8 mouse cellular contexts compared by ENCODE assay signal in genomic region chr12:78906707-78907162, GRCm38 (mm10). TPM values are rescaled to one million over a fixed set of nuclear protein-coding genes. Genes with fewer than 3 reads are reported as not detected.
A peak's percentile ranks its signal among the peaks of the same experiment; 100 is the strongest.
DNase-seq lines count a peak whose midpoint lies in the region; ATAC-seq and TF ChIP-seq lines count a peak whose summit lies in the region.

Plek2 (minus strand) TSS chr12:78906964.

- peak within 1 kb of the TSS; percentile 50 for H3K9ac ChIP-seq in lung, embryonic 14.5 days

- peak; percentile 38 for DNase-seq in gastrocnemius, adult 18-20 months (ENCODE audit: low spot score)
- DNase-seq in gastrocnemius, adult 8-10 months (ENCODE audit: low spot score in 2 of 2): no peak
- DNase-seq in cerebellum, adult 9-10 months: peak; percentile 65
- peak; percentile 32 to 43 for DNase-seq in gastrocnemius, postnatal 4 days (ENCODE audit: low spot score in 2 of 2)
- peak; percentile 87 for DNase-seq in kidney, adult 18-20 months
- DNase-seq in lung, embryonic 14.5 days: peak; percentile 72
- DNase-seq in thymus, postnatal 36 days: peak; percentile 74

- H3K27me3 ChIP-seq in lung, embryonic 14.5 days (ENCODE audit: insufficient read depth, low read length): peaks cover 30% of the 10 kb centered on the region

- H3K4me1 ChIP-seq in lung, embryonic 14.5 days (ENCODE audit: insufficient read depth): peaks cover 3% of the 10 kb centered on the region; the same call in 1 of the 2 replicates

- TF ChIP-seq CTCF in lung, embryonic 14.5 days (IDR thresholded peaks at IDR 0.05; ENCODE audit: low read depth): peak; percentile 54

- no peak within 1 kb of the TSS for H3K27ac ChIP-seq in lung, embryonic 14.5 days (ENCODE audit: low read depth)

- peak within 1 kb of the TSS; percentile 45 for H3K4me3 ChIP-seq in lung, embryonic 14.5 days (ENCODE audit: low read depth, low read length)

- H3K36me3 ChIP-seq in lung, embryonic 14.5 days (ENCODE audit: insufficient read depth): no peaks in the 10 kb centered on the region

- H3K4me2 ChIP-seq in lung, embryonic 14.5 days: peak within 1 kb of the TSS; percentile 83

- 2% methylated on average over 38 of the region's 38 CpGs for WGBS in lung, embryonic 14.5 days

- no peaks in the 10 kb centered on the region for H3K9me3 ChIP-seq in lung, embryonic 14.5 days (ENCODE audit: low read depth, low read length)

- ATAC-seq in lung, embryonic 14.5 days (ENCODE audit: insufficient read depth): peak; percentile 62
- 0 out of 2 replicates have a peak, but pooled peaks have one; percentile 7 for ATAC-seq in neutrophil, adult 5-6 weeks (ENCODE audit: extremely low read depth, insufficient number of reproducible peaks, low FRiP score, poor library complexity, severe bottlenecking)

RNA-seq across cellular contexts. Expression of gene Plek2, which starts in this region (rescaled TPM):
- under 1 TPM in 1 of 2 experiments, not detected in 1; 0.14 TPM for total RNA-seq in gastrocnemius, adult 18-20 months (2021)
- not detected for total RNA-seq in gastrocnemius, adult 8-10 months (2022)
- under 1 TPM in 1 of 2 experiments, not detected in 1; 0.29 TPM for total RNA-seq in gastrocnemius, postnatal 4 days (2021)
- polyA plus RNA-seq in lung, embryonic 14.5 days (2014; fragmentation: Nextera tagmentation; extraction: Ambion mirVana): 5.9 and 6.4 TPM in 2 replicates
- total RNA-seq in neutrophil, adult 5-6 weeks (2017): not detected in 2 replicates

Comparison
In these comparisons a context has a peak if more than half of its experiments do, and no peak if none do; other contexts are left out.
1. Peak in DNase-seq in gastrocnemius, adult 18-20 months; RNA of the gene not detected or under 1 TPM.
2. Peak in DNase-seq in gastrocnemius, postnatal 4 days; RNA of the gene not detected or under 1 TPM.
3. Peak in ATAC-seq in neutrophil, adult 5-6 weeks; RNA of the gene not detected or under 1 TPM.
4. DNase-seq: peak in cerebellum, adult 9-10 months (single experiment), kidney, adult 18-20 months (single experiment), lung, embryonic 14.5 days (single experiment) and thymus, postnatal 36 days (2 of 2); none in gastrocnemius, adult 8-10 months (0 of 2).